Mouse (Mus musculus) kidney, embryonic 14.5 days (tissue): ENCODE results near the gene Pde5a. TPM values are rescaled to one million over a fixed set of nuclear protein-coding genes. Genes with fewer than 3 reads are reported as not detected.

Source experiments
- ATAC-seq: fragments of 200-750 bp; cut with Nextera tagmentation; 2 replicates; pipeline ENCODE4 v1.8.0; 2017; ENCODE audit warnings: moderate number of reproducible peaks, mild to moderate bottlenecking, moderate TSS enrichment, moderate library complexity; ENCODE audit not compliant: low FRiP score, low TSS enrichment
- H3K27ac ChIP-seq: fragments of 300-500 bp; sonication (generic); 2 replicates; pipeline ENCODE4 v1.5.1; 2014; ENCODE audit warnings: low read depth, mild to moderate bottlenecking, low read length, moderate library complexity, mixed read lengths
- H3K27me3 ChIP-seq: fragments of 300-500 bp; sonication (generic); 2 replicates; pipeline ENCODE4 v1.6.1; 2014; ENCODE audit warnings: mild to moderate bottlenecking, low read length; ENCODE audit not compliant: control insufficient read depth, insufficient read depth
- H3K36me3 ChIP-seq: fragments of 300-500 bp; sonication (generic); 2 replicates; pipeline ENCODE4 v1.6.1; 2014; ENCODE audit warnings: low read length, mixed read lengths; ENCODE audit not compliant: control insufficient read depth, insufficient read depth
- H3K4me1 ChIP-seq: fragments of 300-500 bp; sonication (generic); 2 replicates; pipeline ENCODE4 v1.6.1; 2014; ENCODE audit warnings: low read length, mixed read lengths; ENCODE audit not compliant: control insufficient read depth, insufficient read depth
- H3K4me2 ChIP-seq: fragments of 300-500 bp; sonication (generic); replicated peaks from 2 replicates; pipeline ENCODE4 v1.6.1; 2014; ENCODE audit warnings: low read depth, mild to moderate bottlenecking, low read length
- H3K4me3 ChIP-seq: fragments of 300-500 bp; sonication (generic); 2 replicates; pipeline ENCODE4 v1.5.1; 2014; ENCODE audit warnings: mild to moderate bottlenecking, low read length
- H3K9ac ChIP-seq: fragments of 300-500 bp; sonication (generic); 2 replicates; pipeline ENCODE4 v1.6.1; 2014; ENCODE audit warnings: low read depth, mild to moderate bottlenecking, low read length, moderate library complexity
- H3K9me3 ChIP-seq: fragments of 300-500 bp; sonication (generic); 2 replicates; pipeline ENCODE4 v1.6.1; 2016; ENCODE audit warnings: low read length; ENCODE audit not compliant: control insufficient read depth
- WGBS: fragments of 180-500 bp; shearing (Covaris S2); extraction: QIAGEN DNeasy Blood & Tissue Kit; methylation state at CpG from one replicate; pipeline ENCODE4 v1.1.7; 2014; 5-methylcytosine and 5-hydroxymethylcytosine counted together
- polyA plus RNA-seq: library from polyadenylated mRNA; unstranded; fragments of >200 nt; fragmentation: Nextera tagmentation; extraction: Ambion mirVana; gene quantifications from 2 replicates; pipeline ENCODE4 v1.2.1, GENCODE M21; 2014

Gene Pde5a
- 5.7 and 7.4 TPM in 2 replicates for polyA plus RNA-seq

DNA sequence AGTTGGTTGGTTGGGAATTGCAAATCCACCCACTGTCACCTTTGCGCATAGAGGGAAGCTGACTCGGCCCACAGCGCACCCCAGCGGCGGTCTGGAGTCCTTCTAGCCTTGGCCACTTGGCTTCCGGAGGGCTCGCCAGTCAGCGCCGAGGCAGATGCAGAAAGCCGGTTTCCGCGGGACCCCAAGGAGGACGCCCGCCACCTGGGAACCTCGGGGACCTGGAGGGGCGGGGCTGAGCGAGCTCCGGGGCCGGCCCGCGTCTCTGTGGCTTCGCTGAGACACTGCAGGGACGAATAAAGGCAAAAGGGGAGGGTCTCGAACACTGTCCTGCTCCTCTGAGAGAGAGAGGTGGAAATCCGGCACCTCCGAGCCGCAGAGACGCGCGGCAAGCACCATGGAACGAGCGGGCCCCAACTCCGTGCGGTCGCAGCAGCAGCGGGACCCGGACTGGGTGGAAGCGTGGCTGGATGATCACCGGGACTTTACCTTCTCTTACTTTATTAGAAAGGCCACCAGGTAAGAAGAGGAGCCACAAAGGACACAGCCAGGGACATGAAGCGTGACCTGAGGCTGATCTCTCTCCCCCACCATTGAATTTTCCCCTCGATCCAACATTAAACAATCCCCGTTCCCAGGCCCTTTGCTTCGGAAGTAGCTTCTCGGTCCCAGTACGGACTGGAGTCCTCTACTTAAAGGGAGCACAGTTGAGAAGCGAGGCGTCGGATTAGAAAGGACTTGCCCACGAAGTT lies at the start of gene Pde5a:
Gene Pde5a, plus strand, starts transcription at position 96 of the 749 bp plus-strand sequence.
- Histone ChIP-seq H3K27me3 (no peaks in the 10 kb centered on the region), H3K4me3 (peak within 1 kb of the TSS; percentile 72), H3K36me3 (no peaks in the 10 kb centered on the region), H3K4me2 (peak within 1 kb of the TSS; percentile 76), H3K9me3 (no peaks in the 10 kb centered on the region), H3K9ac (peak within 1 kb of the TSS; percentile 77), H3K27ac (peak within 1 kb of the TSS; percentile 88), H3K4me1 (0 out of 2 replicates have a peak, but pooled peaks cover 4% of the 10 kb centered on the region)
- ATAC-seq = peak; percentile 53
- under 1% methylated on average over 49 of the region's 49 CpGs for WGBS

- Histone ChIP-seq H3K27ac (no peak overlapping the region), H3K9me3 (peaks cover 6% of the 10 kb centered on the region; the same call in 1 of the 2 replicates), H3K36me3 (no peaks in the 10 kb centered on the region), H3K27me3 (no peaks in the 10 kb centered on the region), H3K9ac (no peak overlapping the region), H3K4me3 (no peak overlapping the region), H3K4me1 (peaks cover 3% of the 10 kb centered on the region; the same call in 1 of the 2 replicates), H3K4me2 (no peak overlapping the region)
- WGBS = 92% methylated on average over 3 of the region's 3 CpGs
- no peak for ATAC-seq
These were observed 47.9 kb upstream of the Pde5a start for GRCm38 (mm10) chr3:122680851-122681250.

GRCm38 (mm10) chr3:122682352-122682751 lies 46.4 kb upstream of the Pde5a start:
- Histone ChIP-seq H3K9me3 (peaks cover 6% of the 10 kb centered on the region; the same call in 1 of the 2 replicates), H3K9ac (no peak overlapping the region), H3K4me3 (no peak overlapping the region), H3K27ac (no peak overlapping the region), H3K27me3 (no peaks in the 10 kb centered on the region), H3K36me3 (no peaks in the 10 kb centered on the region), H3K4me1 (peaks cover 3% of the 10 kb centered on the region; the same call in 1 of the 2 replicates), H3K4me2 (no peak overlapping the region)
- WGBS = 43% methylated on average over 4 of the region's 4 CpGs
- no peak for ATAC-seq

GRCm38 (mm10) chr3:122684832-122685231 lies 43.9 kb upstream of the Pde5a start:
- ATAC-seq = peak; percentile 73; the same call in 1 of the 2 replicates
- Histone ChIP-seq H3K36me3 (no peaks in the 10 kb centered on the region), H3K27me3 (no peaks in the 10 kb centered on the region), H3K4me2 (no peak overlapping the region), H3K4me1 (peaks cover 3% of the 10 kb centered on the region; the same call in 1 of the 2 replicates), H3K9me3 (no peaks in the 10 kb centered on the region), H3K9ac (no peak overlapping the region), H3K4me3 (no peak overlapping the region), H3K27ac (peak overlapping the region; percentile 57; the same call in 1 of the 2 replicates)
- 33% methylated on average over 7 of the region's 7 CpGs for WGBS

DNA sequence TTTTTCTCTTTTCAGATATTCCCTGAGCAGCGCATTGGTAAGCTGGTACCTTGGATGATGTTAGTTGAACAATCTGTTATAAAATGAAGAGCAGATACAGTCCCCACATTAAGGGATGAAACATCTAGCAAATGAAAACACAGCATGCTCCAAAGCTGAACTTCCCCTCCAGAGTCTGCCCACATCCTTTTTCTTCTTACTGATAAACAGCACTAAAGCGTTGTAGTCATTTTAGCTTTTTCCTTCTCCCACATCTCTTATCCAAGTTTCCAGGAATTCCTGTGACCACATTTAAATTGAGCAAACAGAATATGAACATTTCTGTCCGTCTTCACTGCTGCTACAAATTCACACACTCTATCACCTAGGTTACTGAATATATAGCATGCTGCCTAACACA lies 35.7 kb upstream of the Pde5a start:
- no peak overlapping the region for H3K27ac ChIP-seq
- H3K27me3 ChIP-seq = no peaks in the 10 kb centered on the region
- no peak overlapping the region for H3K9ac ChIP-seq
- H3K4me1 ChIP-seq = no peaks in the 10 kb centered on the region
- H3K9me3 ChIP-seq = no peaks in the 10 kb centered on the region
- H3K4me2 ChIP-seq = no peak overlapping the region
- 90% methylated on average over 3 of the region's 3 CpGs for WGBS
- no peak overlapping the region for H3K4me3 ChIP-seq
- ATAC-seq = no peak
- H3K36me3 ChIP-seq = no peaks in the 10 kb centered on the region

GRCm38 (mm10) chr3:122695870-122696269 lies 32.9 kb upstream of the Pde5a start:
- Histone ChIP-seq H3K9ac (no peak overlapping the region), H3K27ac (no peak overlapping the region), H3K4me2 (no peak overlapping the region), H3K4me1 (no peaks in the 10 kb centered on the region), H3K36me3 (no peaks in the 10 kb centered on the region), H3K4me3 (no peak overlapping the region), H3K27me3 (no peaks in the 10 kb centered on the region), H3K9me3 (no peaks in the 10 kb centered on the region)
- ATAC-seq = no peak
- whole genome bisulfite sequencing = 83% methylated on average over 3 of the region's 3 CpGs

DNA sequence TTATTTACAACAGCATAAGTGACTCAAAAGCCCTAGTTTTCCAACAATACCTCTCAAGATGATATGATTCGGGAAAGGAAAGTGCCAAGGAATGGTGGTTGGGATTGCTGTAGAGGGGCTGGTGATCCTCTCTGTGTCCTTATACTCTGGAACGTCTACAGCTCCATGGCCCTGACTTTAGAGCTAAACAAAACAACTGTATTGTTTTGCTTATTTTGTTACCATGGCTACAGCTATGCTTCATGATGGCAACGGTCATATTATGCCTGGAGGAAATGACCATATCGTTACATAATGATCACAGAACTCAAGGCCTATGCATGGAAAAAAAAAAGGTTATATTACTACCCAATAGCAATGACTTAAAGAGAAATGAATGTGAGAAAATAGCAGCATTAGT lies 32.1 kb upstream of the Pde5a start:
- Histone ChIP-seq H3K4me3 (no peak overlapping the region), H3K36me3 (no peaks in the 10 kb centered on the region), H3K27me3 (no peaks in the 10 kb centered on the region), H3K4me1 (no peaks in the 10 kb centered on the region), H3K27ac (no peak overlapping the region), H3K4me2 (no peak overlapping the region), H3K9ac (no peak overlapping the region), H3K9me3 (no peaks in the 10 kb centered on the region)
- WGBS = 67% methylated on average over 4 of the region's 4 CpGs
- no peak for ATAC-seq

DNA sequence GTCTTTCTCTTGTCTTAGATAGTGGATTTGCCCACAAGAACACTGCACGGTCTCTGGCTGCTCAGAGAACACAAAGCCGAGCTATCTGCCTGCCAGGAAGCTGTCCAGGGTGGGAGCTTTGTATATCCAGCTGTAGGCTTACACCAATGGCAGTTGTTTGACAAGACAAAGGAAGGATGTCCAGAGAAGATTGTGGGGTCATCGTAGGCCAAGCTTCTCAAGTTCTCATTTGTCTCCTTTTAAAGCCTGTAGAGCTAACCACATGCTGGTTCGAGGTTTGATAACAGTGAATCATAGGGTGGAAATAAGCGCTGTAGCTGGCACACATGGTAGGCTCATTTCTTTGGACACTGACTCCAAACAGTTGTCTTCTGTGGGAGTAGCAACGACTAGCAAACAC lies 24.5 kb upstream of the Pde5a start:
- peak; percentile 55 for ATAC-seq
- H3K36me3 ChIP-seq = no peaks in the 10 kb centered on the region
- no peak overlapping the region for H3K4me2 ChIP-seq
- no peaks in the 10 kb centered on the region for H3K4me1 ChIP-seq
- H3K9ac ChIP-seq = no peak overlapping the region
- WGBS = 35% methylated on average over 6 of the region's 6 CpGs
- H3K27ac ChIP-seq = no peak overlapping the region
- no peak overlapping the region for H3K4me3 ChIP-seq
- no peaks in the 10 kb centered on the region for H3K9me3 ChIP-seq
- no peaks in the 10 kb centered on the region for H3K27me3 ChIP-seq

DNA sequence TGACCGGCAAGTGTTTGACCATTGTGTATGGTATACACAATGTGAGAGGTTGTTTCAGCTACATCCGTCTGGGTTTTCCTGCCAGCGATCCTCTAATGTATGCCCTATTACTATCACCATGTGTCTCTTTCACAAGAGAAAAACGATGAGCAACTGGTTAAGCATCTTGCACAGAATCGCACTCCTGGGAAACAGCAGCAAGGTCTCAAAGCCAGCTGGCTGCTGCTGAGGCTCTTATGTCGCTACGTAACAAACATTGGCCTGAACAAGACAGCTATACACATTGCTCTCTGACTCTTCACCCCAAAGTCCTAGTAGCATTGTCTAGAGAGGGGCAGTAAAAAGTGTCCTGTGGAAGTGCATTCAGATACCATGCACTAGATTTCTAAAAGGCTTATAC lies 23.5 kb upstream of the Pde5a start:
- H3K27me3 ChIP-seq = no peaks in the 10 kb centered on the region

More for the DNA sequence above, 23.5 kb upstream of the Pde5a start:
- Histone ChIP-seq H3K27ac (no peak overlapping the region), H3K36me3 (no peaks in the 10 kb centered on the region), H3K9me3 (no peaks in the 10 kb centered on the region), H3K9ac (no peak overlapping the region), H3K4me2 (no peak overlapping the region), H3K4me1 (no peaks in the 10 kb centered on the region), H3K4me3 (no peak overlapping the region)
- 81% methylated on average over 7 of the region's 7 CpGs for WGBS
- ATAC-seq = no peak
